Mouse (Mus musculus): ENCODE data around the gene Apoc2. TPM values are rescaled to one million over a fixed set of nuclear protein-coding genes. Genes with fewer than 3 reads are reported as not detected.

The Apoc2 gene
- total RNA-seq (2023): not detected

DNA sequence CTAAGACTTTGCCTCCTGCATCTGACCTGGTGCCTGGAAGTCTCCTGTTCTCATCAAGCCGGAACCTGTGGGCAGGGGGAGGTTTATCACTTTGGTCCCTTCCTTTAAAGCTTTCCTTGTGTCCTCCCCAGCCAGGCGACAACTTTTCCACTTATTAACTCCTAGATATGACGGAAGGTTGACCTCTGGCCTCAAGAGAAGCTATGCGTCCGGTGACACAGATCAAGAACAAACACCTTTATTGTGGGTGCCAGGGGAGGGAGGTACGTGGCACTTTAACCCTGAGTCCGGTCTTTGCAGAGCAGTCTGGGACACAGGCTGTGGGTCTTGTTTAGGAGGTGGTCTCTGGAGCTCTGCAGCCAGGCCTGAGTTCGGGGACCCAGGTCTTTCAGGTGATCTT, at the start of gene Apoc2:
TSS of gene Apoc2 (minus strand) at position 70 of the 400 bp plus-strand sequence.

GRCm38 (mm10) chr7:19715239-19716054, 37.7 kb upstream of the Apoc2 start, which contains the start of gene Tomm40:
Gene Tomm40, minus strand, starts transcription at chr7:19715438.

DNA sequence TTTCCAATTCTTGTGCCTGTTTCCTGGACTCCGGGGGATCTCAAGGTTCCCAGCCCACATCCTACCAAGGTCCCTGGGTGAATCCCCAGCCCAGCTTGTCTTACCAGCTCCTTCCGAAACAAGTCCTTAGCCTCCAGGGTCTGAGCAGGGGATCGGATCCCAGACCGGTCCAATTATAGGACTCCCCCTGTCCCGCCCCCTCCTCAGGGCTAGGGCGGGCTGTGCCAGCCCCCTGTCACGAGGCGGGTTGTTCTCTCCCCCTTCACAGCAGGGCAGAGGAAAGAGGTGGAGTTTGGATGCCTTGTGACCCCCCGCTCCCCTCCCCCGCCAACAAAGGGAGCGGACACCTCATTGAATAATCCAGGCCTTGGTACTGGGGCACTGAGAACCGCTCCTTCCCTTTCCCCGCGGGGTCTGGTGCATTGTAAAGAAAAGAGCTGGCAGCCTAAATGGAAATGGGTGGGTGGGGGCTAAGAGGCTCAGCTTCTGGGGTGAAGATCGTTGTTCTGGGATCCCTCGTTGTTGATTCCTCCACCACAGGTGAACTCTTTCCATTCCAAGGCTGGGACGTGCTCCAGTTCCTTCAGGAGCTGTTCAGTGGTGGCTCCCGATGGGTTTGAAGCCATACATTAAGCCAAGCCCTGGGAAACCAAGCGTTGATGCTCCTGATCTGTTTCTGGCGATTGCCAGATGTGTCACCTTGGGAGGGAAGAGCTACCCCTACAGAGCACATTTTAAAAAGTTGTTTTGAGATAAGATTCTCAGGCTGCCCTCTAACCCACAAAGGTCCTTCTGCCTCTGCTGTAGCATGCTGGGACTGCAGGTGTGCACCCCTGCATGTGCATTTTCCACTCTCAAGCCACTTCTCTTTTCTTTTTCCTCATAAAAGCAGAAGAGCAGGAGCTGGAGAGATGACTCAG, 21.4 kb upstream of the Apoc2 start, which contains the start of gene Apoe:
TSS of gene Apoe (minus strand) at position 282 of the 920 bp plus-strand sequence.

GRCm38 (mm10) chr7:19691873-19692865, 14.4 kb upstream of the Apoc2 start, which contains the start of gene Apoc1:
Gene Apoc1, minus strand, starts transcription at chr7:19692660.

GRCm38 (mm10) chr7:19681202-19681694, 3.5 kb upstream of the Apoc2 start, which contains the start of the genes Gm44805 and Apoc4:
Gene Gm44805, minus strand, starts transcription at chr7:19681423.
Gene Apoc4, minus strand, starts transcription at chr7:19681479.

GRCm38 (mm10) chr7:19664955-19665841, 12.5 kb downstream of the Apoc2 start, which contains the start of gene Clptm1:
Gene Clptm1, minus strand, starts transcription at chr7:19665033.

GRCm38 (mm10) chr7:19629361-19629734, 48.4 kb downstream of the Apoc2 start, which contains the start of gene Relb:
Gene Relb, minus strand, starts transcription at chr7:19629438.

Other genes starting within 250 kb of the Apoc2 start
- 34.7 TPM for gene Mark4, start 219.1 kb downstream of the Apoc2 start, total RNA-seq (2023)
- not detected for gene Exoc3l2, start 214.6 kb downstream of the Apoc2 start, total RNA-seq (2023)
- gene Bloc1s3, start 169.6 kb downstream of the Apoc2 start, total RNA-seq (2023): 4.1 TPM
- 25.3 TPM for gene Trappc6a, start 169.5 kb downstream of the Apoc2 start, total RNA-seq (2023)
- gene Nkpd1, start 160.1 kb downstream of the Apoc2 start, total RNA-seq (2023): not detected
- gene Ppp1r37, start 114.9 kb downstream of the Apoc2 start, total RNA-seq (2023): 61.6 TPM
- 0.83 TPM for gene Zfp296, start 100.7 kb downstream of the Apoc2 start, total RNA-seq (2023)
- gene Gemin7, start 100.3 kb downstream of the Apoc2 start, total RNA-seq (2023): 52.5 TPM
- gene Clasrp, start 73.5 kb downstream of the Apoc2 start, total RNA-seq (2023): 84.2 TPM
- gene Relb, start 48.5 kb downstream of the Apoc2 start, total RNA-seq (2023): 56.3 TPM
- gene Clptm1, start 12.9 kb downstream of the Apoc2 start, total RNA-seq (2023): 76.6 TPM
- gene Gm44805, start 3.5 kb upstream of the Apoc2 start, total RNA-seq (2023): not detected
- gene Apoc4, start 3.5 kb upstream of the Apoc2 start, total RNA-seq (2023): not detected
- gene Apoc1, start 14.7 kb upstream of the Apoc2 start, total RNA-seq (2023): 2.0 TPM
- 38.1 TPM for gene Apoe, start 21.2 kb upstream of the Apoc2 start, total RNA-seq (2023)
- 56.8 TPM for gene Tomm40, start 37.5 kb upstream of the Apoc2 start, total RNA-seq (2023)
- gene Nectin2, start 72.5 kb upstream of the Apoc2 start, total RNA-seq (2023): 0.62 TPM
- gene Bcam, start 93.1 kb upstream of the Apoc2 start, total RNA-seq (2023): 2.0 TPM
- not detected for gene Cblc, start 118.9 kb upstream of the Apoc2 start, total RNA-seq (2023)
- gene Bcl3, start 144.8 kb upstream of the Apoc2 start, total RNA-seq (2023): 35.9 TPM
- not detected for gene Gm19345, start 174.1 kb upstream of the Apoc2 start, total RNA-seq (2023)
- 0.68 TPM for gene Ceacam16, start 183.4 kb upstream of the Apoc2 start, total RNA-seq (2023)
- not detected for gene Ceacam19, start 210.0 kb upstream of the Apoc2 start, total RNA-seq (2023)
- gene Pvr, start 243.2 kb upstream of the Apoc2 start, total RNA-seq (2023): 92.4 TPM